Mouse (Mus musculus) small intestine, adult 10 weeks (tissue): ENCODE measurements around the gene Olfr672. TPM values are rescaled to one million over a fixed set of nuclear protein-coding genes. Genes with fewer than 3 reads are reported as not detected.

Experiments used
- polyA plus RNA-seq: library from polyadenylated mRNA; stranded (reverse); fragments of 350-450 nt; fragmentation: Illumina TruSeq; extraction: RNeasy Lipid Tissue Mini Kit (QIAGEN cat#74804); gene quantifications from one replicate; pipeline ENCODE4 v1.2.3, GENCODE M21; 2014; ENCODE audit warnings: low replicate concordance

Olfr672 gene
- not detected for polyA plus RNA-seq

DNA sequence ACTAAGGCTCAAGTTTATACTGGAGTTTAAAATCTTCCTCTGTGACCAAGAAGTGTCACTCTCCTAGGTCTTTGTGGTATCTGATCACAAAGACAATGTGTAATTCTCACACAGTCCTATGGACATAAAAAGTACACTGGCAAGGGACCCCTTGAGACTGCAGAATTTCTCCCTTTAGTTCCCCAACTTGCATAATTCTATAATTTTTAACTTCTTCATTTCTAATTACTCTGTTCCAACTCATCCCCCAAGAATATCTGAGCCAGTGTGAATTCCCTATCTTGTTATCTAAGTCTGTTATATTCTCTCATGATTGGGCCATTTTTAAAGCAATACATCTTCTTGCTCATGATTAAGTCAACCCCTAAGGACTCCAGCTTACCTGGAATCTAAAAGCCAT lies at the start of gene Olfr672:
TSS of gene Olfr672 (minus strand) at position 101 of the 400 bp plus-strand sequence.

DNA sequence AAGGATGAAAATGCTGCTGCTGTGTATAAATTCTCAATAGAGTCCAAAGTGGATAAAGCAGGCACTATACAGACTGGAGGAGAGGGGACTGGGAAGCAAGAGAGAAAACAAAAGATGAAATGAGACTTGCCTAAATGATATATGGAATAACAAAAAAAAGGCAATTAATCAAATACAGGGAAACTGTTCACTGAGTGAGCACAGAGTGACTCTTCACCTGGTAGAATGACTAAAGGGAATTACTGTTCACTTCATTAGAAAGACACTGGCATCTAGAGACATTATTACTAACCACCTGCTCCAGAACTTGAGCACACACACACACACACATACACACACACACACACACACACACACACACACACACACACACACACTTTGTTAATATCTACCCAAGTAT lies 30.6 kb upstream of the Olfr672 start, which contains the start of gene Olfr676:
TSS of gene Olfr676 (plus strand) at position 301 of the 400 bp plus-strand sequence.

DNA sequence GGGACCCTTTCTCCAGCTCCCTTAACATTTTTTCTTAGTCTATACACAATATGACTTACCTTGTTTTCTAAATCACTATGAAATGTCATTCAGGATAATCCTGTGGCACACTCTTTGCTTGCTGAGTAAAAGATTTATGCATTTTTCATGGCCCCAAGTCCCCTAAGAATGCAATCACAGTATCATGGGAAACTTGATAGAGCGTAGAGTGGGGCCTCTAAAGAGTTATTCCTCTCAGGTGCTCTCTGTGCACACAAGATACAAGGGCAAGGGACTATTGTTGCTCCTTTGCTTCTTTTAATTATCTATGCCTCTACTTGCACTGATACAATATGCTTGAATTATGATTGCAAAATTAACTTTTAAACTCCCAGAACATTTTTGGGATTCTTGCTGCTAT lies 26.5 kb upstream of the Olfr672 start, which contains the start of gene Olfr675:
TSS of gene Olfr675 (minus strand) at position 101 of the 400 bp plus-strand sequence.

DNA sequence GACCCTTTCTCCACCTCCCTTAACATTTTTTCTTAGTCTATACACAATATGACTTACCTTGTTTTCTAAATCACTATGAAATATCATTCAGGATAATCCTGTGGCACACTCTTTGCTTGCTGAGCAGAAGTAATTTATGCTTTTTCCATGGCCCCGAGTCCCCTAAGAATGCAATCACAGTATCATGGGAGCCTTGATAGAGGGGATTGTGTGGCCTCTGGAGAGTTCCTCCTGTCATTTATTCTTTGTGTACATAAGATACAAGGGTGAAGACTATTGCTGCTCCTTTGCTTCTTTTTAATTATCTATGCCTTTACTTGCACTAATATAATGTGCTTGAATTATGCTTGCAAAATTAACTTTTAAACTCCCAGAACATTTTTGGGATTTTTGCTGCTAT lies 22.8 kb downstream of the Olfr672 start, which contains the start of gene Olfr671:
TSS of gene Olfr671 (minus strand) at position 101 of the 400 bp plus-strand sequence.

DNA sequence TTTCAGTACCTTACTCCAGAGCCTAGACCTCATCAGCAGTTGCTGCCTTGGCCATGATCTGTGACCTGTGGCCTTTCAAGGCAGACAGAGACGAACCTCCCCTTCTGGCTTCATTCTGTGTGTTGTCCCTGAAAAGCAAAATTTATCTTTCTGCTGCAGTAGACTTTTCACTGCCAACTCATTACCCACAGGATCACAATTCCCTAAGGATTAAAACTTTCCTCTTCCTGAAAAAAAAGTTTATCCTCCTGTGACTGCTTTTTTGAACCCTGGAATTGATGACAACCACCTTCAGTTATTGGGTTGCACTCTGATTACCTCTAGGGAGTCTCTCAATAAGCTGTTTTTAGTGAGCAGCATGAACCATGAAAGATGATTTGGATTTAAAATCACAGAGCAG lies 39.3 kb downstream of the Olfr672 start, which contains the start of gene Olfr670:
TSS of gene Olfr670 (minus strand) at position 101 of the 400 bp plus-strand sequence.

Other genes with a start within 250 kb of the Olfr672 start
- not detected for gene Usp17le, start 224.6 kb downstream of the Olfr672 start, polyA plus RNA-seq
- not detected for gene Usp17lb, start 159.4 kb downstream of the Olfr672 start, polyA plus RNA-seq
- not detected for gene Usp17la, start 145.0 kb downstream of the Olfr672 start, polyA plus RNA-seq
- not detected for gene Olfr665, start 124.0 kb downstream of the Olfr672 start, polyA plus RNA-seq
- gene Olfr666, start 106.1 kb downstream of the Olfr672 start, polyA plus RNA-seq: not detected
- not detected for gene Olfr667, start 80.5 kb downstream of the Olfr672 start, polyA plus RNA-seq
- gene Olfr668, start 74.0 kb downstream of the Olfr672 start, polyA plus RNA-seq: not detected
- gene Olfr669, start 67.8 kb downstream of the Olfr672 start, polyA plus RNA-seq: not detected
- gene Olfr670, start 39.4 kb downstream of the Olfr672 start, polyA plus RNA-seq: not detected
- gene Olfr671, start 22.9 kb downstream of the Olfr672 start, polyA plus RNA-seq: not detected
- gene Olfr675, start 26.4 kb upstream of the Olfr672 start, polyA plus RNA-seq: not detected
- gene Olfr676, start 30.7 kb upstream of the Olfr672 start, polyA plus RNA-seq: not detected
- gene Olfr677, start 49.3 kb upstream of the Olfr672 start, polyA plus RNA-seq: not detected
- gene Olfr678, start 62.4 kb upstream of the Olfr672 start, polyA plus RNA-seq: not detected
- gene Olfr679, start 79.2 kb upstream of the Olfr672 start, polyA plus RNA-seq: not detected
- not detected for gene Olfr680-ps1, start 90.8 kb upstream of the Olfr672 start, polyA plus RNA-seq
- gene Olfr681, start 114.8 kb upstream of the Olfr672 start, polyA plus RNA-seq: not detected
- not detected for gene Olfr683, start 145.0 kb upstream of the Olfr672 start, polyA plus RNA-seq
- gene Olfr684, start 161.6 kb upstream of the Olfr672 start, polyA plus RNA-seq: not detected
- not detected for gene Olfr685, start 184.0 kb upstream of the Olfr672 start, polyA plus RNA-seq
- not detected for gene Olfr686, start 205.5 kb upstream of the Olfr672 start, polyA plus RNA-seq